Mouse (Mus musculus): ENCODE results near the gene Gm49369. TPM values are rescaled to one million over a fixed set of nuclear protein-coding genes. Genes with fewer than 3 reads are reported as not detected.
"Not testable (repeated sequence)": the region's sequence is repeated elsewhere in the genome, so short reads cannot be mapped to it uniquely, and the experiment has no call there.

Gene Gm49369
- polyA plus RNA-seq, 1 experiment, result not detected

DNA sequence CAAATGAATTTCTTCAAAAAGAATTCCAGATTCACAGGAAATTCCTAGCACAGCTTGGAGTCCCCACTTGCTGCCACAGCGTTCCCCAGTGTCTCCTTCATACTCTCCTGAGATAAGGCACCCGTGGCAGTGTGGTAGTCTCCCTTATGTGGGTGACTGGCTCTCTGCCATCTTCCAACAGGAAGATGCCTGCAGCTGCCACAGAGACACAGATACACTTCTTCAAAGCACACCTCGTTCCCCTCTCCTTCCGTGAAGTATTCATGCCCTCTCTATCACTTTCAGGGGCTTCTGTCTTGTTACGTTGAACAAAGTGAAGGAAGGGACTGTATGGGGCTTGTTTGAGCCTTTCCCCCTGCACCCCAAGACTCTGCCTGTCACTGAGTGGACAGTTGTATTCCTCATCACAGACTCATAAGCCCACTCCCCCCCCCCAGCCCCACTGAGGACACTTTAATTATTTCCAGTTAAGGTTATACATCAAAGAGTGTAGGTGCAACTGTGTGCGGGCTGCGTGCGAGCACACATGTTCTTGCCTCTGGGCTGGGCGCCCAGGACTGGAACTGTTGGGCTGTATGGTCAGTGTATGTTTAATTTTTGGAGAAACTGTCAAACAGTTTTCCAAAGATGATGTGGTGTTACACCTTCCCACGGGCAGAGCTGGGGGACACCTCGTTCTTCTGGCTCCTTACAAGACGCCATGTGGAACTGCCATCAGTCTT is 58.9 kb downstream of the Gm49369 start:
- Histone ChIP-seq H3K4me3 (ENCODE audit: insufficient read depth, low read length) (no peak overlapping the region), H3K27ac (ENCODE audit: insufficient read depth, low read length) (no peak overlapping the region), H3K4me1 (ENCODE audit: control insufficient read depth, insufficient read depth, low read length) (no peaks in the 10 kb centered on the region)
- TF ChIP-seq CTCF (IDR thresholded peaks at IDR 0.05; ENCODE audit: borderline replicate concordance, insufficient read depth, low read length), result no peak
- TF ChIP-seq POLR2A (IDR thresholded peaks at IDR 0.05; ENCODE audit: low read depth, low read length), result no peak

DNA sequence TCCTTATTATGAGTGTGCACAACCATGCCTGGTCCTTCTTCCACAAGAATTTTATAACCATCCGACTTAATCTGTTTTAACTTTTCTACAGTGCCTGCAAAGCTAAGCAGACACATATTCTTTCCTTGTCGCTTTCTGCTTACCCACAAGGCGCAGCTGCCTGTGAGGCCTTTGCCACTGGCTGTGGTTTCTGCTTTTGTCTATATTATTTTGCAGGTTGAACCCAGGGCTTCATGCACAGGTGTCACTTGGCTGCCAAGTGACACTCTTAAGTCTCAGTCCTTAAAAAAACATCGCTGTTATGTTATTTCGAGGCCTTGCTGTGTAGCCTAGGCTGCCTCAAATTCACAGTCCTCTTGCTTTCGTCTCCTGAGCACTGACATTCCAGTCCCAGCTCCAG is 59.8 kb downstream of the Gm49369 start:
- no peak overlapping the region for H3K4me3 ChIP-seq (ENCODE audit: insufficient read depth, low read length)
- TF ChIP-seq POLR2A (IDR thresholded peaks at IDR 0.05; ENCODE audit: low read depth, low read length) (no peak), CTCF (IDR thresholded peaks at IDR 0.05; ENCODE audit: borderline replicate concordance, insufficient read depth, low read length) (no peak)
- H3K27ac ChIP-seq (ENCODE audit: insufficient read depth, low read length), result no peak overlapping the region
- H3K4me1 ChIP-seq (ENCODE audit: control insufficient read depth, insufficient read depth, low read length), result no peaks in the 10 kb centered on the region

GRCm38 (mm10) chr7:142321637-142322306 is 60.7 kb downstream of the Gm49369 start:
- not testable (repeated sequence) for H3K4me3 ChIP-seq (ENCODE audit: insufficient read depth, low read length); H3K27ac ChIP-seq (ENCODE audit: insufficient read depth, low read length); H3K4me1 ChIP-seq (ENCODE audit: control insufficient read depth, insufficient read depth, low read length)

Other genes with a start within 250 kb of the Gm49369 start
- not detected in 2 replicates for gene Gm39115, start 246.6 kb downstream of the Gm49369 start, polyA plus RNA-seq (2011; ENCODE audit: insufficient read length, low read depth, missing spikeins)
- gene Gm45337, start 238.1 kb downstream of the Gm49369 start, polyA plus RNA-seq (2011; ENCODE audit: insufficient read length, low read depth, missing spikeins), result not detected in 2 replicates
- not detected in 2 replicates for gene Gm29735, start 225.6 kb downstream of the Gm49369 start, polyA plus RNA-seq (2011; ENCODE audit: insufficient read length, low read depth, missing spikeins)
- not detected in 2 replicates for gene Gm4553, start 216.9 kb downstream of the Gm49369 start, polyA plus RNA-seq (2011; ENCODE audit: insufficient read length, low read depth, missing spikeins)
- gene Krtap5-2, start 206.7 kb downstream of the Gm49369 start, polyA plus RNA-seq (2011; ENCODE audit: insufficient read length, low read depth, missing spikeins), result not detected in 2 replicates
- not detected in 2 replicates for gene Gm10153, start 192.3 kb downstream of the Gm49369 start, polyA plus RNA-seq (2011; ENCODE audit: insufficient read length, low read depth, missing spikeins)
- not detected in 2 replicates for gene Krtap5-3, start 181.3 kb downstream of the Gm49369 start, polyA plus RNA-seq (2011; ENCODE audit: insufficient read length, low read depth, missing spikeins)
- gene Gm7579, start 170.8 kb downstream of the Gm49369 start, polyA plus RNA-seq (2011; ENCODE audit: insufficient read length, low read depth, missing spikeins), result not detected in 2 replicates
- gene Krtap5-5, start 152.7 kb downstream of the Gm49369 start, polyA plus RNA-seq (2011; ENCODE audit: insufficient read length, low read depth, missing spikeins), result not detected in 2 replicates
- not detected in 2 replicates for gene Gm40460, start 141.6 kb downstream of the Gm49369 start, polyA plus RNA-seq (2011; ENCODE audit: insufficient read length, low read depth, missing spikeins)
- gene Gm2431, start 124.3 kb downstream of the Gm49369 start, polyA plus RNA-seq (2011; ENCODE audit: insufficient read length, low read depth, missing spikeins), result not detected in 2 replicates
- not detected in 2 replicates for gene Gm4559, start 108.3 kb downstream of the Gm49369 start, polyA plus RNA-seq (2011; ENCODE audit: insufficient read length, low read depth, missing spikeins)
- not detected in 2 replicates for gene Krtap5-1, start 85.5 kb downstream of the Gm49369 start, polyA plus RNA-seq (2011; ENCODE audit: insufficient read length, low read depth, missing spikeins)
- gene Krtap5-4, start 79.1 kb downstream of the Gm49369 start, polyA plus RNA-seq (2011; ENCODE audit: insufficient read length, low read depth, missing spikeins), result not detected in 2 replicates
- gene Ifitm10, start 8.9 kb downstream of the Gm49369 start, polyA plus RNA-seq (2011; ENCODE audit: insufficient read length, low read depth, missing spikeins), result 6.0 and 6.5 TPM in 2 replicates
- gene Ctsd, start 5.4 kb upstream of the Gm49369 start, polyA plus RNA-seq (2011; ENCODE audit: insufficient read length, low read depth, missing spikeins), result 617 and 890 TPM in 2 replicates
- 1.3 and 2.4 TPM in 2 replicates for gene Syt8, start 52.2 kb upstream of the Gm49369 start, polyA plus RNA-seq (2011; ENCODE audit: insufficient read length, low read depth, missing spikeins)
- gene Tnni2, start 59.1 kb upstream of the Gm49369 start, polyA plus RNA-seq (2011; ENCODE audit: insufficient read length, low read depth, missing spikeins), result 1.1 TPM in 1 of 2 replicates, not detected in the other
- 114 and 159 TPM in 2 replicates for gene Lsp1, start 78.1 kb upstream of the Gm49369 start, polyA plus RNA-seq (2011; ENCODE audit: insufficient read length, low read depth, missing spikeins)
- gene Tnnt3, start 116.2 kb upstream of the Gm49369 start, polyA plus RNA-seq (2011; ENCODE audit: insufficient read length, low read depth, missing spikeins), result 1.4 TPM in 2 replicates
- 8.2 and 10.6 TPM in 2 replicates for gene Mrpl23, start 150.0 kb upstream of the Gm49369 start, polyA plus RNA-seq (2011; ENCODE audit: insufficient read length, low read depth, missing spikeins)